Mouse (Mus musculus) MEL (cell line): ENCODE results near the gene Cracr2a. TPM values are rescaled to one million over a fixed set of nuclear protein-coding genes. Genes with fewer than 3 reads are reported as not detected.

Experiments
- DNase-seq: peaks from one replicate; pipeline ENCODE4 v3.0.0; 2011; ENCODE audit warnings: low read depth, low spot score
- H3K27ac ChIP-seq: 2 replicates; pipeline ENCODE4 v1.5.1; 2012; ENCODE audit warnings: low read depth, mild to moderate bottlenecking, control low read depth, low read length, moderate library complexity; ENCODE audit not compliant: control insufficient read depth
- H3K27me3 ChIP-seq, 2 experiments: fragments of 150-350 bp in 1 of 2; sonication (generic) in 1 of 2; 2 replicates each; pipeline ENCODE4 v1.6.1; 2012; ENCODE audit warnings: low read length in 2 of 2, mild to moderate bottlenecking in 2 of 2, improper control_type of control experiment in 1 of 2, moderate library complexity in 1 of 2; ENCODE audit not compliant: insufficient read depth in 2 of 2, control insufficient read depth in 1 of 2
- H3K36me3 ChIP-seq, 2 experiments: 2 replicates each; pipeline ENCODE4 v1.6.1; 2012 to 2014; ENCODE audit warnings: low read length in 2 of 2, improper control_type of control experiment in 1 of 2, inconsistent platforms in 1 of 2, mild to moderate bottlenecking in 1 of 2; ENCODE audit not compliant: insufficient read depth in 2 of 2, control insufficient read depth in 1 of 2
- H3K4me1 ChIP-seq, 2 experiments: fragments of 150-350 bp in 1 of 2; sonication (generic) in 1 of 2; 2 replicates each; pipeline ENCODE4 v1.6.1; 2012; ENCODE audit warnings: low read length in 2 of 2, improper control_type of control experiment in 1 of 2, mild to moderate bottlenecking in 1 of 2; ENCODE audit not compliant: insufficient read depth in 2 of 2, control insufficient read depth in 1 of 2
- H3K4me3 ChIP-seq, 2 experiments: fragments of 150-350 bp in 1 of 2; sonication (generic) in 1 of 2; 2 replicates each; pipeline ENCODE4 v1.5.1; 2012; ENCODE audit warnings: low read depth in 2 of 2, low read length in 2 of 2, mild to moderate bottlenecking in 2 of 2, moderate library complexity in 2 of 2, control low read depth in 1 of 2, improper control_type of control experiment in 1 of 2; ENCODE audit not compliant: control insufficient read depth in 1 of 2, insufficient read depth in 1 of 2
- H3K79me2 ChIP-seq: 2 replicates; pipeline ENCODE4 v1.6.1; 2012; ENCODE audit warnings: mild to moderate bottlenecking, low read length, moderate library complexity; ENCODE audit not compliant: control insufficient read depth, poor library complexity, insufficient read depth
- H3K9ac ChIP-seq: 2 replicates; pipeline ENCODE4 v1.6.1; 2012; ENCODE audit warnings: low read depth, mild to moderate bottlenecking, control low read depth, low read length, moderate library complexity; ENCODE audit not compliant: control insufficient read depth, poor library complexity, severe bottlenecking
- H3K9me3 ChIP-seq: fragments of 150-350 bp; sonication (generic); replicated peaks from 2 replicates; pipeline ENCODE4 v1.6.1; 2012; ENCODE audit warnings: mild to moderate bottlenecking, low read length, improper control_type of control experiment, moderate library complexity; ENCODE audit not compliant: insufficient read depth
- BHLHE40 ChIP-seq: IDR thresholded peaks from 2 replicates; pipeline ENCODE4 v1.6.1; 2012; ENCODE audit warnings: low read depth, mild to moderate bottlenecking, inconsistent platforms, low read length, improper control_type of control experiment, borderline replicate concordance
- CTCF ChIP-seq, 3 experiments: IDR thresholded peaks in 2 of 3; conservative IDR thresholded peaks in 1 of 3; 2 replicates each; pipeline ENCODE4 v1.5.1; 2011 to 2012; ENCODE audit warnings: low read length in 3 of 3, low read depth in 2 of 3, mild to moderate bottlenecking in 2 of 3, improper control_type of control experiment in 1 of 3, inconsistent platforms in 1 of 3, mixed read lengths in 1 of 3, moderate library complexity in 1 of 3; ENCODE audit not compliant: control insufficient read depth in 1 of 3, insufficient read depth in 1 of 3, poor library complexity in 1 of 3, severe bottlenecking in 1 of 3
- ELF1 ChIP-seq: IDR thresholded peaks from 2 replicates; pipeline ENCODE4 v1.6.1; 2014; ENCODE audit warnings: low read depth, mild to moderate bottlenecking, inconsistent platforms, low read length, improper control_type of control experiment, moderate library complexity
- EP300 ChIP-seq, 2 experiments: IDR thresholded peaks; 2 replicates each; pipeline ENCODE4 v1.6.1; 2011; ENCODE audit warnings: improper control_type of control experiment in 2 of 2, low read length in 2 of 2, low read depth in 1 of 2, mild to moderate bottlenecking in 1 of 2
- GATA1 ChIP-seq: IDR thresholded peaks from 2 replicates; pipeline ENCODE4 v1.6.1; 2011; ENCODE audit warnings: low read depth, low read length, improper control_type of control experiment
- JUND ChIP-seq: IDR thresholded peaks from 2 replicates; pipeline ENCODE4 v1.6.1; 2011; ENCODE audit warnings: low read depth, mild to moderate bottlenecking, improper control_type of control experiment, low read length
- MAX ChIP-seq: IDR thresholded peaks from 2 replicates; pipeline ENCODE4 v1.6.1; 2011; ENCODE audit warnings: low read length, improper control_type of control experiment
- MEF2A ChIP-seq: IDR thresholded peaks from 2 replicates; pipeline ENCODE4 v1.6.1; 2014; ENCODE audit warnings: low read depth, mild to moderate bottlenecking, inconsistent platforms, low read length, improper control_type of control experiment; ENCODE audit not compliant: poor library complexity, insufficient replicate concordance, severe bottlenecking; ENCODE audit errors: extremely low read depth
- MXI1 ChIP-seq: IDR thresholded peaks from 2 replicates; pipeline ENCODE4 v1.6.1; 2011; ENCODE audit warnings: mild to moderate bottlenecking, low read depth, low read length, improper control_type of control experiment
- MYB ChIP-seq: IDR thresholded peaks from 2 replicates; pipeline ENCODE4 v1.6.1; 2011; ENCODE audit warnings: mild to moderate bottlenecking, low read depth, low read length, improper control_type of control experiment
- NELFE ChIP-seq: IDR thresholded peaks from 2 replicates; pipeline ENCODE4 v1.6.1; 2011; ENCODE audit warnings: low read depth, low read length, improper control_type of control experiment
- NRF1 ChIP-seq: IDR thresholded peaks from 2 replicates; pipeline ENCODE4 v1.6.1; 2014; ENCODE audit warnings: low read depth, mild to moderate bottlenecking, inconsistent platforms, low read length, improper control_type of control experiment, moderate library complexity; ENCODE audit not compliant: poor library complexity, insufficient read depth, severe bottlenecking
- POLR2AphosphoS2 ChIP-seq: IDR thresholded peaks from 2 replicates; pipeline ENCODE4 v1.6.1; 2011; ENCODE audit warnings: low read length, improper control_type of control experiment
- RAD21 ChIP-seq: IDR thresholded peaks from 2 replicates; pipeline ENCODE4 v1.6.1; 2011; ENCODE audit warnings: mild to moderate bottlenecking, low read depth, low read length, improper control_type of control experiment
- SIN3A ChIP-seq: IDR thresholded peaks from 2 replicates; pipeline ENCODE4 v1.6.1; 2012; ENCODE audit warnings: low read length, improper control_type of control experiment, inconsistent platforms
- TBP ChIP-seq: IDR thresholded peaks from 2 replicates; pipeline ENCODE4 v1.8.0; 2011; ENCODE audit warnings: low read depth, low read length, improper control_type of control experiment
- TCF12 ChIP-seq: IDR thresholded peaks from 2 replicates; pipeline ENCODE4 v1.6.1; 2014; ENCODE audit warnings: low read depth, mild to moderate bottlenecking, inconsistent platforms, low read length, improper control_type of control experiment, moderate library complexity
- USF1 ChIP-seq: IDR thresholded peaks from 2 replicates; pipeline ENCODE4 v1.6.1; 2014; ENCODE audit warnings: low read depth, mild to moderate bottlenecking, inconsistent platforms, low read length, improper control_type of control experiment, moderate library complexity
- USF2 ChIP-seq, 2 experiments: IDR thresholded peaks; 2 replicates each; pipeline ENCODE4 v1.6.1; 2011 to 2012; ENCODE audit warnings: improper control_type of control experiment in 2 of 2, low read length in 2 of 2, borderline replicate concordance in 1 of 2, inconsistent platforms in 1 of 2, low read depth in 1 of 2, mild to moderate bottlenecking in 1 of 2; ENCODE audit not compliant: insufficient read depth in 1 of 2
- ZC3H11A ChIP-seq: IDR thresholded peaks from 2 replicates; pipeline ENCODE4 v1.6.1; 2012; ENCODE audit warnings: low read depth, mild to moderate bottlenecking, inconsistent platforms, low read length, improper control_type of control experiment
- ZMIZ1 ChIP-seq: IDR thresholded peaks from 2 replicates; pipeline ENCODE4 v1.6.1; 2012; ENCODE audit warnings: low read depth, mild to moderate bottlenecking, inconsistent platforms, low read length, improper control_type of control experiment, moderate library complexity
- ZNF384 ChIP-seq: IDR thresholded peaks from 2 replicates; pipeline ENCODE4 v1.6.1; 2012; ENCODE audit warnings: low read depth, mild to moderate bottlenecking, inconsistent platforms, low read length, improper control_type of control experiment
- polyA plus RNA-seq, 2 experiments: library from polyadenylated mRNA; stranded (reverse) in 1 of 2; unstranded in 1 of 2; fragments of >175 nt in 1 of 2; fragments of >200 nt in 1 of 2; gene quantifications; 2 replicates each; pipeline versions ENCODE4 v1.2.1 to v1.2.4; 2012; ENCODE audit warnings: low replicate concordance in 2 of 2, low read depth in 1 of 2; ENCODE audit not compliant: insufficient read length in 2 of 2, insufficient read depth in 1 of 2, missing spikeins in 1 of 2
- total RNA-seq: library from RNA; depleted of rRNA; stranded (reverse); fragments of 300-350 nt; gene quantifications from 2 replicates; pipeline ENCODE4 v1.2.3, GENCODE M21; 2012

The Cracr2a gene
- total and polyA plus RNA-seq, 3 experiments: 2.2 to 3.1 TPM; not detected in 1

- peaks cover 0 to 2% of the 10 kb centered on the region in 2 experiments; a peak in 2 of 4 replicates for H3K36me3 ChIP-seq
- no peaks in the 10 kb centered on the region for H3K27me3 ChIP-seq
- H3K9me3 ChIP-seq: no peaks in the 10 kb centered on the region
- DNase-seq: no peak
- no peak overlapping the region for H3K27ac ChIP-seq
- TF ChIP-seq NELFE (no peak), ELF1 (no peak), POLR2AphosphoS2 (no peak), RAD21 (no peak), SIN3A (no peak), BHLHE40 (no peak), GATA1 (no peak), TCF12 (no peak), ZNF384 (no peak), MYB (no peak), JUND (no peak), USF2 (IDR thresholded peaks at IDR 0.05; ENCODE audit: borderline replicate concordance in 1 of 2, insufficient read depth in 1 of 2, low read depth in 1 of 2, low read length in 2 of 2) (no peak), USF1 (no peak), TBP (no peak), NRF1 (no peak), ZMIZ1 (no peak), CTCF (IDR thresholded peaks at IDR 0.05 in 2 of 3, conservative IDR thresholded peaks at IDR 0.05 in 1 of 3; ENCODE audit: control insufficient read depth in 1 of 3, insufficient read depth in 1 of 3, low read depth in 2 of 3, low read length in 3 of 3, poor library complexity in 1 of 3, severe bottlenecking in 1 of 3) (no peak), MAX (no peak), ZC3H11A (no peak), EP300 (IDR thresholded peaks at IDR 0.05; ENCODE audit: low read depth in 1 of 2, low read length in 2 of 2) (no peak)
- TF ChIP-seq, all 39 proteins: peak for 0
- Histone ChIP-seq H3K4me1 (0 out of 4 replicates have a peak, but pooled peaks cover 0 to 5% of the 10 kb centered on the region in 2 experiments), H3K9ac (no peak overlapping the region), H3K4me3 (no peak overlapping the region), H3K79me2 (no peaks in the 10 kb centered on the region)
These were observed 40.0 kb upstream of the Cracr2a start for GRCm38 (mm10) chr6:127521176-127521575.

DNA sequence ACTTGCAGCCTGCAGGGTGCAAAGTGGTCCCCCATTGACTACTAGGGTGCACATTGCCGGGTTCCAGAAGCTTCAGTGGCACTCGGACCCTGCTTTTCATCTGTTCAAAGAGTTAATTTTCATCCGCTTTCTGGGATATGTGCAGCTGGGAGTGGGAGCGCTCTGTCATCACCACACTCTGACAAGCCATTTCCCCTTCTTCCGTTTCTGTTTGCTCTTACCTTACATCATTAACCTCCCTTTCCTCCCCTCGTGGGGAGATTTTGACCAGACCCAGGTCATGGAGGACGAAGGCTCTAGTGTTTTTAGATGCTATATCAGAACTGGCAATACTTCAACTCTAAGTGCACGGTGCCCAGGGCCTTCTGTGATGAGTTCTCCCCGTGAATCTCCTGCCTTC lies 38.8 kb upstream of the Cracr2a start:
- TF ChIP-seq MEF2A: no peak
- TF ChIP-seq MYB: no peak
- no peak for TF ChIP-seq NELFE
- no peak for TF ChIP-seq MXI1
- Histone ChIP-seq H3K27me3 (no peaks in the 10 kb centered on the region), H3K4me1 (0 out of 4 replicates have a peak, but pooled peaks cover 0 to 6% of the 10 kb centered on the region in 2 experiments), H3K27ac (no peak overlapping the region), H3K79me2 (no peaks in the 10 kb centered on the region), H3K36me3 (peaks cover 0 to 2% of the 10 kb centered on the region in 2 experiments; a peak in 2 of 4 replicates), H3K9me3 (no peaks in the 10 kb centered on the region), H3K4me3 (no peak overlapping the region), H3K9ac (no peak overlapping the region; the same call in 1 of the 2 replicates)
- no peak for DNase-seq
